Comparison of ENCODE assay signal across 23 mouse cellular contexts in genomic region chr10:91376683-91377082, GRCm38 (mm10).
DNase-seq lines count a peak whose midpoint lies in the region; ATAC-seq and TF ChIP-seq lines count a peak whose summit lies in the region.
"Had no signal": no experiment of that assay in that cellular context is flagged by ENCODE, and none has a peak within 500 bp of the region (broad histone marks: within the 10 kb centered on the region; RNA-seq: fewer than 3 reads in every experiment).

No protein-coding gene starts in this region.

- H3K27me3 ChIP-seq in C2C12 (ENCODE audit: control insufficient read depth, insufficient read depth, insufficient read length): no peaks in the 10 kb centered on the region
- peaks cover 2% of the 10 kb centered on the region for H3K27me3 ChIP-seq in CH12.LX (replicated peaks)
- H3K27me3 ChIP-seq in myocyte (ENCODE audit: control insufficient read depth, insufficient read depth, insufficient read length): no peaks in the 10 kb centered on the region

- H3K4me2 ChIP-seq in CH12.LX (ENCODE audit: insufficient read depth, low read depth, poor library complexity, severe bottlenecking) (peak overlapping the region; percentile 8; the same call in 1 of the 2 replicates), myocyte (ENCODE audit: low read depth) (peak overlapping the region; percentile 57)

- dilution Hi-C loops in CH12.LX (cut with MboI; ENCODE audit: extremely low pct_ligation_motif_present, extremely low pct_unique_long_range_greater_than_20kb, low sequenced_read_pairs): no loop called here

- in situ Hi-C loops in CH12.LX (cut with MboI; ENCODE audit: low pct_ligation_motif_present, low pct_unique_long_range_greater_than_20kb, low sequenced_read_pairs): no loop called here

- H3K9ac ChIP-seq in CH12.LX (ENCODE audit: insufficient read depth, low read depth): no peak overlapping the region

- TF ChIP-seq CTCF in C2C12 (IDR thresholded peaks at IDR 0.05; ENCODE audit: control insufficient read depth, insufficient read depth, insufficient read length) (no peak), CH12.LX (conservative IDR thresholded peaks at IDR 0.05 in 1 of 2, IDR thresholded peaks at IDR 0.05 in 1 of 2; ENCODE audit: low read depth in 2 of 2, low read length in 2 of 2) (no peak)

- no peak overlapping the region for H3K4me3 ChIP-seq in C2C12 (ENCODE audit: insufficient read depth, poor library complexity, severe bottlenecking)
- no peak overlapping the region for H3K4me3 ChIP-seq in CH12.LX (replicated peaks in 1 of 3; ENCODE audit: low read depth in 2 of 3, low read length in 2 of 3, poor library complexity in 1 of 3)
- H3K4me3 ChIP-seq in myocyte: no peak overlapping the region

- TF ChIP-seq POLR2A in CH12.LX (IDR thresholded peaks at IDR 0.05; ENCODE audit: low read depth, low read length) (no peak), myocyte (IDR thresholded peaks at IDR 0.05; ENCODE audit: insufficient read length, low read depth) (no peak)

- H3K36me3 ChIP-seq in C2C12 (ENCODE audit: control insufficient read depth, insufficient read depth) (no peaks in the 10 kb centered on the region), CH12.LX (replicated peaks in 1 of 2; ENCODE audit: control insufficient read depth in 1 of 2, insufficient read depth in 1 of 2, low read length in 1 of 2) (no peaks in the 10 kb centered on the region), myocyte (ENCODE audit: control insufficient read depth, insufficient read depth) (no peaks in the 10 kb centered on the region)
- H3K36me3 ChIP-seq: G1E had no signal

- no peak for TF ChIP-seq RAD21 in CH12.LX (IDR thresholded peaks at IDR 0.05; ENCODE audit: low read depth, low read length)

- ATAC-seq in megakaryocyte, adult 5-6 weeks (ENCODE audit: poor library complexity, severe bottlenecking): no peak
- ATAC-seq: activated CD4-positive, CD25-positive, alpha-beta regulatory T cell, adult 4 months; CD4-positive, CD25-positive, alpha-beta regulatory T cell, adult 4 months; Patski had no signal

- no peaks in the 10 kb centered on the region for H3K4me1 ChIP-seq in CH12.LX (ENCODE audit: control insufficient read depth in 1 of 2, insufficient read depth in 2 of 2)

- H3ac ChIP-seq in C2C12 (ENCODE audit: control insufficient read depth, insufficient read length, low read depth) (no peak overlapping the region), myocyte (ENCODE audit: control insufficient read depth, insufficient read length) (no peak overlapping the region)

- H3K9me3 ChIP-seq in CH12.LX (replicated peaks; ENCODE audit: low read length): no peaks in the 10 kb centered on the region

- H3K79me2 ChIP-seq in C2C12 (ENCODE audit: control insufficient read depth, insufficient read depth) (no peaks in the 10 kb centered on the region), CH12.LX (replicated peaks; ENCODE audit: control insufficient read depth, extremely low read depth, insufficient read depth, poor library complexity, severe bottlenecking) (no peaks in the 10 kb centered on the region), myocyte (ENCODE audit: control insufficient read depth, insufficient read depth) (no peaks in the 10 kb centered on the region)

- no peak for DNase-seq in CH12.LX (ENCODE audit: extremely low read depth)
- no peak for DNase-seq in gastrocnemius, adult 18-20 months (ENCODE audit: low spot score)
- DNase-seq in adipocyte (ENCODE audit: low spot score): no peak
- DNase-seq: adrenal gland, adult 2 months; adrenal gland, adult 8-10 months; adrenal gland, postnatal 10 days; adrenal gland, postnatal 14 days; adrenal gland, postnatal 25 days; adrenal gland, postnatal 36 days; B cell, adult 2 months; cerebellum, adult 11 months; cerebellum, adult 11-12 months; cerebellum, adult 18-20 months; cerebellum, adult 2 months; cerebellum, adult 8-10 months; cerebellum, adult 9-10 months had no signal

- TF ChIP-seq EP300 in CH12.LX (IDR thresholded peaks at IDR 0.05; ENCODE audit: low read length): no peak

- no peaks in the 10 kb centered on the region for H3K79me3 ChIP-seq in C2C12 (ENCODE audit: low read depth)

- H3K27ac ChIP-seq in CH12.LX (ENCODE audit: insufficient read depth, low read depth): no peak overlapping the region

TF ChIP-seq in C2C12, 6 proteins besides CTCF, POLR2A, EP300 and RAD21:
- TF ChIP-seq MYOD1 (IDR thresholded peaks at IDR 0.05; ENCODE audit: control insufficient read depth, insufficient read length, low read depth): peak; percentile 99
- TF ChIP-seq FOSL1 (IDR thresholded peaks at IDR 0.05; ENCODE audit: insufficient read depth, low read length, poor library complexity, severe bottlenecking): peak; percentile 28
- TF ChIP-seq MYOG (IDR thresholded peaks at IDR 0.05; ENCODE audit: control insufficient read depth, extremely low read depth, insufficient read length): no peak
TF ChIP-seq in C2C12: peak in this region for 2.

TF ChIP-seq in CH12.LX, 34 proteins besides CTCF, POLR2A, EP300 and RAD21:
- no peak for TF ChIP-seq JUN (IDR thresholded peaks at IDR 0.05; ENCODE audit: insufficient read depth, low read depth, low read length)
- no peak for TF ChIP-seq JUND (conservative IDR thresholded peaks at IDR 0.05; ENCODE audit: low read depth, low read length)
- TF ChIP-seq TBP (conservative IDR thresholded peaks at IDR 0.05; ENCODE audit: low read depth, low read length): no peak
- no peak for TF ChIP-seq MYC (IDR thresholded peaks at IDR 0.05; ENCODE audit: low read depth, low read length)
- no peak for TF ChIP-seq IRF4 (IDR thresholded peaks at IDR 0.05; ENCODE audit: low read depth, low read length)
- no peak for TF ChIP-seq ZC3H11A (IDR thresholded peaks at IDR 0.05; ENCODE audit: low read depth, low read length)
- no peak for TF ChIP-seq KAT2A (IDR thresholded peaks at IDR 0.05; ENCODE audit: insufficient replicate concordance, low read length)
- TF ChIP-seq E2F4 (IDR thresholded peaks at IDR 0.05; ENCODE audit: insufficient replicate concordance, low read depth, low read length): no peak
- no peak for TF ChIP-seq SMC3 (IDR thresholded peaks at IDR 0.05; ENCODE audit: low read depth, low read length)
- TF ChIP-seq BHLHE40 (IDR thresholded peaks at IDR 0.05; ENCODE audit: low read depth, low read length): no peak
- TF ChIP-seq ZMIZ1 (IDR thresholded peaks at IDR 0.05; ENCODE audit: low read depth, low read length): no peak
- TF ChIP-seq MEF2A (IDR thresholded peaks at IDR 0.05; ENCODE audit: borderline replicate concordance, low read depth, low read length): no peak
- TF ChIP-seq MAX (IDR thresholded peaks at IDR 0.05; ENCODE audit: low read length): no peak
- TF ChIP-seq ETS1 (conservative IDR thresholded peaks at IDR 0.05; ENCODE audit: low read depth, low read length): no peak
- no peak for TF ChIP-seq ZKSCAN1 (IDR thresholded peaks at IDR 0.05; ENCODE audit: borderline replicate concordance, low read depth, low read length)
- TF ChIP-seq CHD2 (IDR thresholded peaks at IDR 0.05; ENCODE audit: low read length): no peak

TF ChIP-seq in myocyte, 11 proteins besides CTCF, POLR2A, EP300 and RAD21:
- peak; percentile 80 to 95 (median 94) for TF ChIP-seq MYOD1 (IDR thresholded peaks at IDR 0.05; ENCODE audit: control insufficient read depth in 1 of 3, insufficient read length in 2 of 3, low read depth in 2 of 3)
- TF ChIP-seq TCF3 (IDR thresholded peaks at IDR 0.05; ENCODE audit: insufficient read length, low read depth): no peak
- peak; percentile 72 for TF ChIP-seq TCF12 (IDR thresholded peaks at IDR 0.05; ENCODE audit: insufficient read depth, poor library complexity, severe bottlenecking)
- no peak for TF ChIP-seq MAX (IDR thresholded peaks at IDR 0.05; ENCODE audit: low read depth)
- no peak for TF ChIP-seq REST (IDR thresholded peaks at IDR 0.05; ENCODE audit: insufficient read depth, insufficient read length)
TF ChIP-seq in myocyte: peak in this region for 2.
